Mouse (Mus musculus): Measurements from ENCODE around the gene Sh3gl1. TPM values are rescaled to one million over a fixed set of nuclear protein-coding genes. Genes with fewer than 3 reads are reported as not detected.

The Sh3gl1 gene
- polyA plus RNA-seq, 3 experiments from 2014 or later: 86.9 to 93.6 (median 91.6) TPM

- ATAC-seq: no peak
Measured at GRCm38 (mm10) chr17:55986030-55986961, 50.1 kb downstream of the Sh3gl1 start, which contains the start of gene Fsd1. TSS of gene Fsd1 (plus strand) at chr17:55986509.

GRCm38 (mm10) chr17:55977301-55977700 lies 59.1 kb downstream of the Sh3gl1 start:
- no peak for ATAC-seq

GRCm38 (mm10) chr17:55976255-55976862 lies 60.1 kb downstream of the Sh3gl1 start:
- peak; percentile 91 for ATAC-seq

- ATAC-seq: no peak
Measured at GRCm38 (mm10) chr17:55971453-55971852, 65.0 kb downstream of the Sh3gl1 start.

- ATAC-seq: no peak
Measured at GRCm38 (mm10) chr17:55969966-55970891, 66.2 kb downstream of the Sh3gl1 start, which contains the start of gene Shd. TSS of gene Shd (plus strand) at chr17:55970467.

GRCm38 (mm10) chr17:55969560-55969959 lies 66.9 kb downstream of the Sh3gl1 start:
- no peak for ATAC-seq

- ATAC-seq: no peak
Measured at GRCm38 (mm10) chr17:55968210-55968609, 68.2 kb downstream of the Sh3gl1 start.

- no peak for ATAC-seq
Measured at GRCm38 (mm10) chr17:55967186-55967585, 69.2 kb downstream of the Sh3gl1 start.

Other genes starting within 250 kb of the Sh3gl1 start
- 10 to 100 TPM; 13.0 to 18.7 (median 15.8) TPM for gene Zfp119a, start 157.7 kb downstream of the Sh3gl1 start, polyA plus RNA-seq (2017; shearing (Covaris generic))
- 10 to 100 TPM; 26.9 to 35.6 (median 29.1) TPM for gene Zfp959, start 144.5 kb downstream of the Sh3gl1 start, polyA plus RNA-seq (2017; shearing (Covaris generic))
- gene Zfp119b, start 87.1 kb downstream of the Sh3gl1 start, polyA plus RNA-seq (2017; shearing (Covaris generic)): 10 to 100 TPM in 2 of 3 experiments, 1 to 10 TPM in 1; 8.1 to 20.3 (median 17.7) TPM
- gene Ebi3, start 84.0 kb downstream of the Sh3gl1 start, polyA plus RNA-seq (2017; shearing (Covaris generic)): 10 to 100 TPM; 50.3 to 70.8 (median 50.4) TPM
- 10 to 100 TPM; 25.6 to 36.5 (median 33.0) TPM for gene Yju2, start 77.5 kb downstream of the Sh3gl1 start, polyA plus RNA-seq (2017; shearing (Covaris generic))
- gene Shd, start 66.2 kb downstream of the Sh3gl1 start, polyA plus RNA-seq (2017; shearing (Covaris generic)): under 1 TPM in 1 of 3 experiments, not detected in 2; 0.40 TPM
- gene Fsd1, start 50.1 kb downstream of the Sh3gl1 start, polyA plus RNA-seq (2017; shearing (Covaris generic)): under 1 TPM in 1 of 3 experiments, not detected in 2; 0.98 TPM
- gene Stap2, start 31.1 kb downstream of the Sh3gl1 start, polyA plus RNA-seq (2017; shearing (Covaris generic)): under 1 TPM in 1 of 3 experiments, not detected in 2; 0.30 TPM
- 10 to 100 TPM in 2 of 3 experiments, 1 to 10 TPM in 1; 8.3 to 24.2 (median 17.4) TPM for gene Mpnd, start 30.9 kb downstream of the Sh3gl1 start, polyA plus RNA-seq (2017; shearing (Covaris generic))
- 1 to 10 TPM in 2 of 3 experiments, under 1 TPM in 1; 0.63 to 3.6 (median 1.3) TPM for gene Chaf1a, start 3.8 kb upstream of the Sh3gl1 start, polyA plus RNA-seq (2017; shearing (Covaris generic))
- gene Ubxn6, start 38.4 kb upstream of the Sh3gl1 start, polyA plus RNA-seq (2017; shearing (Covaris generic)): 10 to 100 TPM; 28.7 to 41.6 (median 34.2) TPM
- gene Hdgfl2, start 43.0 kb upstream of the Sh3gl1 start, polyA plus RNA-seq (2017; shearing (Covaris generic)): 10 to 100 TPM; 32.5 to 58.6 (median 40.3) TPM
- gene Plin4, start 73.2 kb upstream of the Sh3gl1 start, polyA plus RNA-seq (2017; shearing (Covaris generic)): under 1 TPM in 1 of 3 experiments, not detected in 2; 0.09 TPM
- under 1 TPM in 1 of 3 experiments, not detected in 2; 0.16 TPM for gene Plin5, start 81.0 kb upstream of the Sh3gl1 start, polyA plus RNA-seq (2017; shearing (Covaris generic))
- gene Lrg1, start 85.4 kb upstream of the Sh3gl1 start, polyA plus RNA-seq (2017; shearing (Covaris generic)): not detected
- gene Sema6b, start 103.7 kb upstream of the Sh3gl1 start, polyA plus RNA-seq (2017; shearing (Covaris generic)): under 1 TPM in 1 of 3 experiments, not detected in 2; 0.13 TPM
- gene Tnfaip8l1, start 125.8 kb upstream of the Sh3gl1 start, polyA plus RNA-seq (2017; shearing (Covaris generic)): 10 to 100 TPM; 29.8 to 39.7 (median 37.9) TPM
- gene Mydgf, start 147.3 kb upstream of the Sh3gl1 start, polyA plus RNA-seq (2017; shearing (Covaris generic)): 10 to 100 TPM; 53.3 to 65.6 (median 59.5) TPM
- 10 to 100 TPM; 13.6 to 17.5 (median 14.5) TPM for gene Dpp9, start 182.3 kb upstream of the Sh3gl1 start, polyA plus RNA-seq (2017; shearing (Covaris generic))
- 1 to 10 TPM; 4.9 to 6.2 (median 6.1) TPM for gene Fem1a, start 220.2 kb upstream of the Sh3gl1 start, polyA plus RNA-seq (2017; shearing (Covaris generic))
- gene Ticam1, start 240.2 kb upstream of the Sh3gl1 start, polyA plus RNA-seq (2017; shearing (Covaris generic)): 10 to 100 TPM in 1 of 3 experiments, 1 to 10 TPM in 2; 8.1 to 11.5 (median 8.7) TPM

Data from inflammation-experienced regulatory T-cells, adult 6 months (primary cell).